Mouse (Mus musculus): ENCODE data around the gene Pacrg. TPM values are rescaled to one million over a fixed set of nuclear protein-coding genes. Genes with fewer than 3 reads are reported as not detected.

Gene Pacrg
- total and polyA plus RNA-seq, 3 experiments = not detected

DNA sequence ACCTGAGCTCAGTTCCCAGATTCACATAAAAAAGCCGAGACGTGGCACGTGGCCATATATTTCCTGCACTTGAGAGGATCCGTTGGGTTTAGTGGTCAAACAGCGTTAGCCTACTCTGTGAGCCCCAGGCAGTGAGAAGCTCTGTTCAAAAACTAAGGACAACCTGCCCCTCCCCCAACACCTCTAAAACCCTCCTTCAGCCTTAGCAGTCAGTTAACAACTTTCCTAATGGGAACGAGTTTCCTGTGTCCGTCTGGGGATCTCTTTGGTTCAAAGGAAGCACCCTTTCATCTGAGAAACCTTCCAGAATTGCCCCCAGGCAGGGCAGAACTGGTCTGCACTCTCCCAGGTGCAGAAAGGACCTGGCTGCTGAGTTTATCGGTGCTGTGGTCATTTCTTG, 484.4 kb downstream of the Pacrg start:
- H3K9me3 ChIP-seq (replicated peaks; ENCODE audit: low read length) = no peaks in the 10 kb centered on the region
- no peak overlapping the region for H3K4me3 ChIP-seq (replicated peaks in 1 of 3; ENCODE audit: low read depth in 2 of 3, low read length in 2 of 3, poor library complexity in 1 of 3)
- TF ChIP-seq MXI1 (IDR thresholded peaks at IDR 0.05; ENCODE audit: low read depth, low read length) = no peak
- no peak for TF ChIP-seq IRF4 (IDR thresholded peaks at IDR 0.05; ENCODE audit: low read depth, low read length)
- no peak for TF ChIP-seq ZMIZ1 (IDR thresholded peaks at IDR 0.05; ENCODE audit: low read depth, low read length)
- no peak for TF ChIP-seq MAFK (IDR thresholded peaks at IDR 0.05; ENCODE audit: insufficient replicate concordance, low read length)
- TF ChIP-seq CHD1 (IDR thresholded peaks at IDR 0.05; ENCODE audit: low read depth, low read length) = no peak
- TF ChIP-seq TBP (conservative IDR thresholded peaks at IDR 0.05; ENCODE audit: low read depth, low read length) = no peak
- TF ChIP-seq NELFE (IDR thresholded peaks at IDR 0.05; ENCODE audit: low read depth, low read length) = no peak
- TF ChIP-seq RCOR1 (conservative IDR thresholded peaks at IDR 0.05; ENCODE audit: low read depth, low read length) = no peak
- no peak for TF ChIP-seq ELF1 (IDR thresholded peaks at IDR 0.05; ENCODE audit: low read depth, low read length)
- dilution Hi-C loops (cut with MboI; ENCODE audit: extremely low pct_ligation_motif_present, extremely low pct_unique_long_range_greater_than_20kb, low sequenced_read_pairs) (no loop called here), in situ Hi-C loops (cut with MboI; ENCODE audit: low pct_ligation_motif_present, low pct_unique_long_range_greater_than_20kb, low sequenced_read_pairs) (no loop called here)
- no peak overlapping the region for H3K27ac ChIP-seq (ENCODE audit: insufficient read depth, low read depth)
- no peaks in the 10 kb centered on the region for H3K36me3 ChIP-seq (replicated peaks in 1 of 2; ENCODE audit: control insufficient read depth in 1 of 2, insufficient read depth in 1 of 2, low read length in 1 of 2)
- H3K79me2 ChIP-seq (replicated peaks; ENCODE audit: control insufficient read depth, extremely low read depth, insufficient read depth, poor library complexity, severe bottlenecking) = no peaks in the 10 kb centered on the region
- no peak overlapping the region for H3K9ac ChIP-seq (ENCODE audit: insufficient read depth, low read depth)
- no peak overlapping the region for H3K4me2 ChIP-seq (ENCODE audit: insufficient read depth, low read depth, poor library complexity, severe bottlenecking)
- no peak for DNase-seq (ENCODE audit: extremely low read depth)
- H3K27me3 ChIP-seq (replicated peaks) = no peaks in the 10 kb centered on the region
- no peaks in the 10 kb centered on the region for H3K4me1 ChIP-seq (ENCODE audit: control insufficient read depth in 1 of 2, insufficient read depth in 2 of 2)

Other genes with a start within 250 kb of the Pacrg start
- gene Prkn, start 73 bp upstream of the Pacrg start, total RNA-seq (2012; rRNA removed) = 0.08 and 0.13 TPM in 2 replicates
- gene Prkn, start 73 bp upstream of the Pacrg start, total RNA-seq (2014; rRNA removed) = not detected in 2 replicates
- 0.14 TPM in 1 of 2 replicates, not detected in the other for gene Prkn, start 73 bp upstream of the Pacrg start, polyA plus RNA-seq (2012; ENCODE audit: insufficient read length, low read depth)